Mouse (Mus musculus): ENCODE data around the gene Tgm2. TPM values are rescaled to one million over a fixed set of nuclear protein-coding genes. Genes with fewer than 3 reads are reported as not detected.

Tgm2 gene
- polyA plus RNA-seq, 1 experiment from 2014 or later: 40.8 TPM

GRCm38 (mm10) chr2:158115838-158116453 is 30.3 kb downstream of the Tgm2 start:
- H3K9ac ChIP-seq: no peak overlapping the region
- no peak overlapping the region for H3K4me3 ChIP-seq (ENCODE audit: low read depth, low read length)
- ATAC-seq (ENCODE audit: insufficient read depth) (no peak), DNase-seq (peak; percentile 11)
- peaks cover 26% of the 10 kb centered on the region for H3K36me3 ChIP-seq (ENCODE audit: insufficient read depth)
- TF ChIP-seq CTCF (IDR thresholded peaks at IDR 0.05; ENCODE audit: low read depth): no peak
- WGBS: 86% methylated on average over 3 of the region's 3 CpGs
- H3K4me1 ChIP-seq (ENCODE audit: insufficient read depth): peaks cover 31% of the 10 kb centered on the region
- peak overlapping the region; percentile 70; the same call in 1 of the 2 replicates for H3K27ac ChIP-seq (ENCODE audit: low read depth)
- no peaks in the 10 kb centered on the region for H3K9me3 ChIP-seq (ENCODE audit: low read depth, low read length)
- H3K27me3 ChIP-seq (ENCODE audit: insufficient read depth, low read length): no peaks in the 10 kb centered on the region
- H3K4me2 ChIP-seq: no peak overlapping the region

- peak overlapping the region; percentile 67; the same call in 1 of the 2 replicates for H3K27ac ChIP-seq (ENCODE audit: low read depth)
- WGBS: 29% methylated on average over 5 of the region's 5 CpGs
- H3K36me3 ChIP-seq (ENCODE audit: insufficient read depth): peaks cover 25% of the 10 kb centered on the region
- no peak overlapping the region for H3K4me3 ChIP-seq (ENCODE audit: low read depth, low read length)
- no peak overlapping the region for H3K9ac ChIP-seq
- no peaks in the 10 kb centered on the region for H3K27me3 ChIP-seq (ENCODE audit: insufficient read depth, low read length)
- peaks cover 31% of the 10 kb centered on the region for H3K4me1 ChIP-seq (ENCODE audit: insufficient read depth)
- peak; percentile 7; the same call in 1 of the 2 replicates for ATAC-seq (ENCODE audit: insufficient read depth)
- H3K4me2 ChIP-seq: no peak overlapping the region
- no peaks in the 10 kb centered on the region for H3K9me3 ChIP-seq (ENCODE audit: low read depth, low read length)
- DNase-seq: no peak
- TF ChIP-seq CTCF (IDR thresholded peaks at IDR 0.05; ENCODE audit: low read depth): no peak
Observed at GRCm38 (mm10) chr2:158114931-158115330, 31.3 kb downstream of the Tgm2 start.

- H3K4me2 ChIP-seq: peak overlapping the region; percentile 44
- H3K4me1 ChIP-seq (ENCODE audit: insufficient read depth): peaks cover 40% of the 10 kb centered on the region
- no peak overlapping the region for H3K4me3 ChIP-seq (ENCODE audit: low read depth, low read length)
- peak overlapping the region; percentile 96 for H3K27ac ChIP-seq (ENCODE audit: low read depth)
- H3K9me3 ChIP-seq (ENCODE audit: low read depth, low read length): no peaks in the 10 kb centered on the region
- H3K9ac ChIP-seq: peak overlapping the region; percentile 5; the same call in 1 of the 2 replicates
- H3K36me3 ChIP-seq (ENCODE audit: insufficient read depth): peaks cover 14% of the 10 kb centered on the region
- DNase-seq (peak; percentile 88), ATAC-seq (ENCODE audit: insufficient read depth) (peak; percentile 67)
- no peak for TF ChIP-seq CTCF (IDR thresholded peaks at IDR 0.05; ENCODE audit: low read depth)
- 19% methylated on average over 9 of the region's 9 CpGs for WGBS
- H3K27me3 ChIP-seq (ENCODE audit: insufficient read depth, low read length): no peaks in the 10 kb centered on the region
Observed at GRCm38 (mm10) chr2:158113591-158114257, 32.5 kb downstream of the Tgm2 start.

GRCm38 (mm10) chr2:158109516-158109915 is 36.7 kb downstream of the Tgm2 start:
- no peak for TF ChIP-seq CTCF (IDR thresholded peaks at IDR 0.05; ENCODE audit: low read depth)
- Histone ChIP-seq H3K27ac (ENCODE audit: low read depth) (peak overlapping the region; percentile 96), H3K4me1 (ENCODE audit: insufficient read depth) (peaks cover 35% of the 10 kb centered on the region), H3K9me3 (ENCODE audit: low read depth, low read length) (no peaks in the 10 kb centered on the region), H3K9ac (peak overlapping the region; percentile 34), H3K36me3 (ENCODE audit: insufficient read depth) (no peaks in the 10 kb centered on the region), H3K4me2 (0 out of 2 replicates have a peak overlapping the region, but pooled peaks have one; percentile 2), H3K27me3 (ENCODE audit: insufficient read depth, low read length) (no peaks in the 10 kb centered on the region), H3K4me3 (ENCODE audit: low read depth, low read length) (no peak overlapping the region)
- no peak for ATAC-seq (ENCODE audit: insufficient read depth)
- 4% methylated on average over 8 of the region's 8 CpGs for WGBS
- DNase-seq: peak; percentile 79

GRCm38 (mm10) chr2:158106947-158107587 is 39.2 kb downstream of the Tgm2 start:
- Histone ChIP-seq H3K27me3 (ENCODE audit: insufficient read depth, low read length) (no peaks in the 10 kb centered on the region), H3K9me3 (ENCODE audit: low read depth, low read length) (no peaks in the 10 kb centered on the region), H3K36me3 (ENCODE audit: insufficient read depth) (no peaks in the 10 kb centered on the region), H3K4me1 (ENCODE audit: insufficient read depth) (peaks cover 20% of the 10 kb centered on the region), H3K4me3 (ENCODE audit: low read depth, low read length) (no peak overlapping the region), H3K9ac (no peak overlapping the region), H3K27ac (ENCODE audit: low read depth) (peak overlapping the region; percentile 43; the same call in 1 of the 2 replicates), H3K4me2 (no peak overlapping the region)
- ATAC-seq (ENCODE audit: insufficient read depth) (peak; percentile 79), DNase-seq (peak; percentile 97)
- peak; percentile 94 for TF ChIP-seq CTCF (IDR thresholded peaks at IDR 0.05; ENCODE audit: low read depth)
- whole genome bisulfite sequencing: 23% methylated on average over 6 of the region's 6 CpGs

GRCm38 (mm10) chr2:158105605-158106004 is 40.6 kb downstream of the Tgm2 start:
- peaks cover 15% of the 10 kb centered on the region for H3K4me1 ChIP-seq (ENCODE audit: insufficient read depth)
- no peak overlapping the region for H3K9ac ChIP-seq
- no peak for TF ChIP-seq CTCF (IDR thresholded peaks at IDR 0.05; ENCODE audit: low read depth)
- H3K27me3 ChIP-seq (ENCODE audit: insufficient read depth, low read length): no peaks in the 10 kb centered on the region
- peak; percentile 18 for DNase-seq
- no peaks in the 10 kb centered on the region for H3K36me3 ChIP-seq (ENCODE audit: insufficient read depth)
- H3K27ac ChIP-seq (ENCODE audit: low read depth): no peak overlapping the region
- H3K4me2 ChIP-seq: no peak overlapping the region
- no peaks in the 10 kb centered on the region for H3K9me3 ChIP-seq (ENCODE audit: low read depth, low read length)
- no peak for ATAC-seq (ENCODE audit: insufficient read depth)
- H3K4me3 ChIP-seq (ENCODE audit: low read depth, low read length): no peak overlapping the region
- 76% methylated on average over 6 of the region's 6 CpGs for WGBS

- H3K27me3 ChIP-seq (ENCODE audit: insufficient read depth, low read length): no peaks in the 10 kb centered on the region
- no peak overlapping the region for H3K4me2 ChIP-seq
- no peaks in the 10 kb centered on the region for H3K36me3 ChIP-seq (ENCODE audit: insufficient read depth)
- peaks cover 15% of the 10 kb centered on the region for H3K4me1 ChIP-seq (ENCODE audit: insufficient read depth)
- no peak for TF ChIP-seq CTCF (IDR thresholded peaks at IDR 0.05; ENCODE audit: low read depth)
- no peaks in the 10 kb centered on the region for H3K9me3 ChIP-seq (ENCODE audit: low read depth, low read length)
- peak overlapping the region; percentile 12; the same call in 1 of the 2 replicates for H3K27ac ChIP-seq (ENCODE audit: low read depth)
- DNase-seq (no peak), ATAC-seq (ENCODE audit: insufficient read depth) (no peak)
- H3K4me3 ChIP-seq (ENCODE audit: low read depth, low read length): no peak overlapping the region
- H3K9ac ChIP-seq: no peak overlapping the region
- WGBS: 86% methylated on average over 6 of the region's 6 CpGs
Observed at GRCm38 (mm10) chr2:158104966-158105365, 41.3 kb downstream of the Tgm2 start.

Measured in lung, embryonic 14.5 days (tissue).